Mouse (Mus musculus) layer of hippocampus, postnatal 36 days (tissue): ENCODE measurements around the gene Chmp6. TPM values are rescaled to one million over a fixed set of nuclear protein-coding genes. Genes with fewer than 3 reads are reported as not detected.

Source experiments
- DNase-seq, 2 experiments: peaks; one replicate each; pipeline ENCODE4 v3.0.0; 2022
- total RNA-seq, 2 experiments: library from RNA; stranded (reverse); gene quantifications; 2 replicates each; pipeline ENCODE4 v1.2.3; 2021

Gene Chmp6
- total RNA-seq, 2 experiments from 2014 or later, result 33.3 to 38.4 TPM

DNA sequence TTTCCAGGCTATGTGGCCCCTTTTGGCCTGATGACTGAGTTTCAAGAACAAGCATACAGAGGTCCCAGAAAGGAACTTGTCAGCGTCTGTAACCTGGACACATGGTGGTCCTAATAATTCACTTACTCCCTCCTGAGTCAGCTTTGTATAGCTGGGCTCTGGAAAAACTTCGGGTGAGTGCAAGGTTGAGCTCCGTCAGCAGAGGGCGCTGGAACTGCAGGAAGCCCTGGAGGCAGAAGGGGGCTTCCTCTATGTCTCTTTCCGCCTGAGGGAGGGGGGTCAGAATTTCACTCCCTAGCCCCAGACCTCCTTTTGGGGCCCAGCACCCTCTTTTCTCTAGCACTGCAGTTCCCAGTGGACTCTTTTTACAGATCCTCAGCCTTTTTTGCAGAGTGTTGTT is 3.8 kb upstream of the Chmp6 start:
- peak; percentile 75 to 79 for DNase-seq

DNA sequence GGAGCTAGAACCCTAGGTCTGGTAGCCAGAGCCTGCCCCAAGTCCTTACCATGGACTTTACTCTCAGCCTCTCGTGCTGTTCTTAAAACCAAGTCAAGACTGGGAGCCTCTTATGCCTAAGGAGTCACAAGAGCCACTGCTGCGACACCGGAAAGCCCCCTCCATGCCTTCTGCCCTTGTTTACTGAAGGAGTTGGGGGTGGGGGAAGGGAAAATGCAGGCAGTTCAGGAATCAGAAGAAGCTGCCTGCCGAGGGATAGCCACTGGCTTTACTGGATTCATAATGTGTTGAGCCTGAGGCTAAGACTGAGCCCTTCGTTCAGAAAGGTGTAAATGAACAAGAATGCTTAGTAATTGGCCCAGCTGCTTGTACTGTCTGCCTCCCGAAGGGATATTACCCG is 396 bp upstream of the Chmp6 start:
- no peak for DNase-seq

- DNase-seq, result no peak
Observed at GRCm38 (mm10) chr11:119913935-119914314, 684 bp downstream of the Chmp6 start.

- no peak for DNase-seq
Observed at GRCm38 (mm10) chr11:119914381-119914780, 1.1 kb downstream of the Chmp6 start.

GRCm38 (mm10) chr11:119915666-119916065 is 2.4 kb downstream of the Chmp6 start:
- DNase-seq, result no peak

DNA sequence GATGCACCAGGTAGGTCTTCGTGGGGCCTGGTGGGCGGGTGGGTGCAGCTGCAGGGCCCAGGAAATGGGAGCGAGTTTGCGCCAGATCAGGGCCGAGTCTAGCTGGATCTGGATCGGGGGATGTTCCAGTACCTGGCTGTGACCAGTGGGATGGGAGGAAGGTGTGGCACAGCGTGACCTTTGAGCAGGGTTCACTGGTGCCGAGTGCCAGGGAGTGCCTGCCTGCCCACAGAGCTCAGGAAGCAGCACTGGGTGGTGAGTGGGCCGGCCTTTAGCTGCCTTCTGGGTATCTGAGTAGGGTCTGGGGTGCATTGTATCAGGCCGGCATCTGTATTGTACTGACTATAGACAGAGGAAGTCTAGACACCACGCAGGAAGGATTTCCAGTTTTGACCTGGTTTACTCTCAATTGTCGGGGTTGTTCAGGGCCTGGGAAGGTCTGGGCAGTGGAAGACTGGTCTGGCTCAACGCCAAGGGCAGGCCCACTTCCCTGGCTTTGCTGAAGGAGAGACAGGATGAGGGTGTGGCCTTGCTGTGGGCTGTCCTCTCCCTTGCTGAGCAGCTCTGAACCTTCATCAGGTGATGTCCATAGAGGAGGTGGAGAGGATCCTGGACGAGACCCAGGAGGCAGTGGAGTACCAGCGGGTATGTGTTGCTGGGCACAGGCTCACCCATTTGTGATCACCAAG is 3.0 kb downstream of the Chmp6 start:
- DNase-seq, result no peak

GRCm38 (mm10) chr11:119916834-119917469 is 3.7 kb downstream of the Chmp6 start:
- peak in 1 of 2 experiments; percentile 9 for DNase-seq

DNA sequence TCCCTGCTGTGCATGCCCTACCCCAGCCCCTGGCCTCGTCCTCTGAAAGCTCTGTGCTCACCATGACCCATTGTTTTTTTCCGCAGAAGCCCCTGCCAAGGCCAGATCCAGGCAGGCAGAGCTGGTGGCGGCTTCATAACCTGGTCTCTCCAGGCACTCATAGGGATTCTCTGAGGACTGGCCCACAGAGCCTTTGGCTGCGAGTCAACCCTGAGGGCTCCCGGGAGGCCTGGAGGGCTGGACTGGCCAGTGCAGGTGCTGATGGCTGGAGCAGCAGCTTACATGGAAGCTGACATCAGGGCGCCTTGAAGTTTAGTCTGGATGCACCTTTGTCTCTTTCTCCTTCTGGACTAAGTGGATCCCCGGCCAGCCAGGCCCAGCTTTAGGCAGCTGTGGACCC is 5.3 kb downstream of the Chmp6 start:
- DNase-seq, result no peak

GRCm38 (mm10) chr11:119919432-119919831 is 6.2 kb downstream of the Chmp6 start:
- no peak for DNase-seq

DNA sequence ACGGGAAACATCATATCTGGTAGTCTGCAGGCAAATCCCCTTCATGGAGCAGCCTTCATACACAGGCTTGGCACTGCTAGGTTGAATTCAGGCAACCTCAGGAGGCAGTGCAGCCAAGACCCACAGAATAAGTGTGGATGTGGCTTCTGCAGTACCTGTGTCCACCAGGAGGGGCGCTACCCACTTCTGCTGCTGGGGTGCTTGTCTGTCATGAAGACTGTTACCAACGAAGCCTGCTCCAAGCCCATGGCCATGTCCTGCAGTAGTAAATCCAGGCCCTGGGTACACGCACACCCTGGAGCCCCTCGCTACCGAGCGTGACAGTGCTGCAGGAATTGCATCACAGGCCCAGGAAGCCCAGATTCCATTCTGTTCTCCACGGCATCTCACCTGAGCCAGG is 6.7 kb downstream of the Chmp6 start:
- peak; percentile 58 to 69 for DNase-seq

- DNase-seq, result no peak
Observed at GRCm38 (mm10) chr11:119920668-119921067, 7.4 kb downstream of the Chmp6 start.

- DNase-seq, result peak in 1 of 2 experiments; percentile 16
Observed at GRCm38 (mm10) chr11:119925176-119925575, 11.9 kb downstream of the Chmp6 start.

DNA sequence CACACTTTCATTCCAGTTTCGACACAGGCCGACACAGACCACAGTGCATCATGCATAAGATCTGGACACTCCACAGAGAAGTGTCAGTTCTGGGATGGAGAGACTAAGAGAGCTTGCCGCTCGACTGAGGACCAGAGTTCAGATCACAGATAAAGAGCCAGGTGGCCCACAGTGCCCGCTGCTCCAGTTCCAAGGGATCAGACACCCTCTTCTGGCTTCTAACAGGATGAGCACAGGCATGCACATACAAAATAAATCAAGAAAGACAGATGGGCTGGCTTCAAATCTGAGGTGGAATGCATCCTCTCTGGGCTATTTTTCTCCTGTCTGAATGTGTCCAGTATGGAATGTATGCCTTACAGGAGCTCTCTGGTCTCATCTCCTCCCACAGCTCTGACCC is 13.5 kb downstream of the Chmp6 start:
- DNase-seq, result no peak

DNA sequence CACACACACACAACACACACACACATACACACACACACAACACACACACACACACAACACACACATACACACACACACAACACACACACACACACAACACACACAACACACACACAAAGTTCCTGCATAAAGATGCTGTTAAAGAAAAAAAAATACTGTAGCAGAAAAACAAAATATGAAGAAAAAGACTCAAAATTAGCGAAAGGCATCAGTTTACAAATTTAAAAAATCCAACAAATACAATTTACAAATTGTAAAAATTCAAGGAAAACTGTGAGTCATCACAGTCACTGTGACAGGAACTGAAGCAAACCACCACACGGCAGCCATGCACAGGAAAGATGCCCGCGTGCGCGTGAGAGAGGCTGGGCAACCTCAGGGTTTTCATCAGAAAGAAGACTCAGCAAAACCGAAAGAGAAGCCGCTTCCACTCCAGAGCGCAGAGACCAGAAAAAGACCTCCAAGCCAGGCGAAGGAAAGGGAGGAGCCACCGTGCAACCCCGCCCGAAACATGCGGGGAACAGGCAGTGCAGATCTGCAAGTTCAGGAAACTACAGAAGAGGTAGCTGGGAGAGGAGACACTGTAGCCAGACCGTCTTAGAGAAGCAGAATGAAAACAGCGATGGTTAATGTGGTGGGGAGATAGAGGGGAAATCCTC is 14.9 kb downstream of the Chmp6 start:
- DNase-seq, result peak; percentile 50 to 52

DNA sequence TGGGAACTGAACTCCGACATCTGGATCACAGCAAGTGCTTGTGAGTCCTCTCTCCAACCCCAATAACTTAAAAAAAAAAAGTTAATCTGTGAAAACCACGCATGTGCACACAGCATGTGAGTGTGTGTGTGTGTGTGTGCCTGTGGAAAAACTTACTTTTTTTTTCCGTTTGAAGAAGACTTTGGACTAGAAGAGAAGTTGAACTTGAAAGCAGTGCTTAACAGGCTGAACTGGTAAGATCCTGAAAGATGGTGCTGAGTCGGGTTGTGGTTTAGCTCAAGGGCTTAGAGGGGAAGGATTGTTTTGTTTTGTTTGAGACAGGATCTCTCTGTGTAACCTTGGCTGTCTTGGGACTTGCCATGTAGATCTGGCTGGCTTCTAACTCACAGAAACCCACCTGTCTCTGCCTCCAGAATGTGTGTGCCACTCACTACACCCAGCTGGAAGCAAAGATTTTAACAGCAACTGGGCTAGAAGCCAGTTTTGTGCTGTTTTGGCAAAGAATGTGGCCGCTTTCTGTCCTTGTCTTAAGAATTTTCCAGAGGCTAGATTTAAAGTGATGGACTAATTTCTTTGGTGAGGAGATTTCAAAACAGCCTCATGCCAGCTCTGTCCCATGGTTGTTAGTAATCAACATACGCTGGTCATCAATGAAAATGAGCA is 16.5 kb downstream of the Chmp6 start:
- no peak for DNase-seq

DNA sequence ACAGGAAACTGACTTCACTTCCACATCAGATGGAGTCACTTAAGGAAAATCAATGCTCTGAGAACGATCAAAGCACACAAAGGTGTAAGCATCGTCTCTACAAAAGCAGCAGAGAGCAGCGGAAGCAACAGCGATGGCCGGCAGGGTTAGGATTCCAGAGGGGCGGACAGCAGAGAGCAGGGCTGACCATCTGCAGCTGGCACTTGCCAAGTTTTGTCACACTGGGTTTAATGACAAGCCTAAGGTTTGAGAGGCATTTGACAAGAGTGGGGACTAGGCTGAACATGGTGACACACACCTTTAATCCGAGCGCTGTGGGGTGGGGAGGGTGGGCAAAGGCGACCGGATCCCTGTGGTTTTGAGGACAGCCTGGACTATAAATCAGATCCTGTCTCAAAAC is 18.6 kb downstream of the Chmp6 start:
- DNase-seq, result no peak

- no peak for DNase-seq
Observed at GRCm38 (mm10) chr11:119933142-119933541, 19.9 kb downstream of the Chmp6 start.

DNA sequence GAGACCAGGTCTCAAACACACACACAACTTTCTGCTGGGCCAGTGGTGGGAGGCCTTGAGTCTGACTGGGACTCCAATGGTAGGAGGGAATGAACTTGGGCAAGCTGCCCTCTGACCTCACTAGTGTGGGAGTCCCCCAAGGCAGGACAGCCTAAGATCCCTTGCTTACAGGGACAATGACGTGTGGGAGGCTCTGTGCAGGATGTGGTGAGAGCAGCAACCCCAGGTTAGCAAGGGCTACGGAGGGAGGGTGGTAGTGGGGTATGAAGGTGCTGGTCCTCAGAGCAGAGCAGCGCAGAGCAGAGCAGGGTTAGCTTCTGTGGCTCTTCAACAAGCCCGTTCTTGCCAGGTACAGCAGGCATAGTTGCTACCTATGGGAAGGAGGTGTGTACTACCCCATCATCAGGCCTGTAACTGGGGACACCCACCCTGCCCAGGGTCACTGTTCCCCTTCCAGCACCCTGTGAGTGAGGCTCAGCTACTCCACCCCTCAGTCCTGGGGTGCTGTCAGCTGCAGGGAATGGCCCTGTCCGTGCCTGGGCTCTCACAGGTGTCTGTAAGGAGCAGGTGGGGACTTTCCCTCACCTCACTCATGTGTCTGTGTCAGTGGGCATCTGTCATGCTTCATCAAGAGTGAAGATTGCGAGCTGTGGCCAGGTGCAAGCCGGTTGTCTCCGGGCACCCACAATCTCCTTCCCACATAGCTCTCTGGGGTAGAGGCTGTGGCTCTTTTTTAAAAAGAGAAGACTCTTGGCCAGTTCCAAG is 20.8 kb downstream of the Chmp6 start:
- no peak for DNase-seq

- no peak for DNase-seq
Observed at GRCm38 (mm10) chr11:119934773-119935172, 21.5 kb downstream of the Chmp6 start.

DNA sequence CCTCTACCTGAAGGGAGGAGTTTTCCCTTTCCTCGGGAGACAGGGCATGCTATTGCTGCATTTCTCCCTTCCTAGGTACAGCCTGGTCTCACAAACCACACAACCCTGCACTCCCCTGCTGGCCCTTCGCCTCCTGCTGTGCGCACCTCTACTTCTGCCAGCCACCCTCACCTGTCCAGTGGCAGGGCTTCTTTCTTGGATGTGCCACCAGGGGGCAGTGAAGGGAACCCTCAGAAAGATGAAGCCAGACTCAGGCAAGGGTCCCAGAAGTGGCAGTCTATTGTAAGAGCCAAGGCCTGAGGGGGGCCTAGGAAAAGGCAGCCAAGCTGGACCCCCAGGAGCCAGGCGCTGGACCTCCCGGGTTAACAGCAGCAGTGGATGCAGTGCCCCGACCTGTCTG is 22.2 kb downstream of the Chmp6 start:
- peak in 1 of 2 experiments; percentile 57 for DNase-seq

- DNase-seq, result no peak
Observed at GRCm38 (mm10) chr11:119936456-119936855, 23.2 kb downstream of the Chmp6 start.

DNA sequence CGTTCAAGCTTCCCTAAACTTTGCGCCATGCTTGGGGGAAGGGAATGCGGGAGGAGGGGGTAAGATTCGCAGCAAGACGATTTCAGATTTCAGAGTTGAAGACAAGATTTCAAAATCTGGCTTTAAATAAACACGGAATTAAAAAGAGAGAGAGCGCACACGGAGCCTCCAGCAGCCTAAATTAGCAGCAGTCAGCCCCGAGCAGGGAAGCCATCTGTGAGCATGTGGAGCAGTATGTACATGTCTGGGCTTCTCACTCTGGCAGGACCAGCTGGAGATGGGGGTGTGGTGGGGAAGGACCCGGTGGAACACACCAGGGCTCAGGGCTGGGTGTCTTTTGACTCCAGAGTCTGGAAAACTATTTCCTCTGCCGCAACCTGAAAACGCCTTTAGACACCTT is 24.0 kb downstream of the Chmp6 start:
- DNase-seq, result peak; percentile 79 to 81
